Mouse (Mus musculus): ENCODE data around the gene Epn2.
A peak's percentile ranks its signal among the peaks of the same experiment; 100 is the strongest.
"Not testable (repeated sequence)": the region's sequence is repeated elsewhere in the genome, so short reads cannot be mapped to it uniquely, and the experiment has no call there.

The Epn2 gene

DNA sequence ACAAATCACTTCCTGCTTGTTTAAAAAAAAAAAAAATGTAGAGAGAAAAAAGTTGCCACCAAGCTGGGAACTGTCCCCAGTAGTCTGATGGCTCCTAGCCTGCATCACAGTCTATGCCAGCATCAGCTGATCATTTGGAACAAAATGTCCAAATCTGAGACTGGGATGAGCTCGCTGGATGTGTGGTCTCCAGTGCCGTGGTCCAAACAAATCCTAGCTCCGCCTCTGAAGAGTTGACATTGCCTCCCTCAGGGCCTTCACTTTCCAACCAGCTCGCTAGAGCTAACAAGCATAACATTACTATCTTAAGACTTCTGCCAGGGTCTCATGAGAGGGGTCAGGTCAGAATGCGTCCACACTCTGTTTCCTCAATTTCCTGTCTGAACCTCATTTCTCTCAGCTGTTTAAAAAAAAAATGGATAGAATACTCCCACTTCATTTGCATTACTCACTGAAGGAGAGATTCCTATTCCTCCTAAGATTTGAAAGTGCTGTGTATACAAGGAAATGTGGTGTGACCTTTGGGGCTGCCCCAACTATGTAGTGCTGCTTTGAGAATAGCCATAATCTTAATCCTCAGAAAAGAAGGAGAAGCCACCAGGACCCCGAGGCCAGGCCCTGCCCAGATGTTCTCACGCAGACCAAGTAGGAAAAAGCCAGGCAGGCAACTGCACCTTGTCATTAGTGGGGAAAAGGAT, 11.2 kb upstream of the Epn2 start:
- peak; percentile 77 for DNase-seq

DNA sequence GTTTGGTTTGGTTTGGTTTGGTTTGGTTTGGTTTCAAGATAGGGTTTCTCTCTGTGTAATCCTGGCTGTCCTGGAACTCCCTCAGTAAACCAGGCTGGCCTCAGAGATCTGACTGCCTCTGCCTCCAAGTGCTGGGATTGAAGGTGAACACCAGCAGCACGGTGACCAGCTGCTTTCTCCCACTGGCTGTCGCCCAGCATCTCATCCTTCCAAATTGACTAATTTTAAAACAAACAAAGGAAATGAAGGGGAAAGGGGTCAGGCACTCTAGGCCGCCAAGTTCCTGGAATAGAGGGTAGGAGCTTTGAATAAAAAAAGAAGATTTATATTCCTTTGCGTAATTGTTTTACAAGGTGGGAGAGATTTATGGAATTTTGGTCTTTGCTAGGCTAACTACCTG, 5.9 kb upstream of the Epn2 start:
- no peak for DNase-seq

DNA sequence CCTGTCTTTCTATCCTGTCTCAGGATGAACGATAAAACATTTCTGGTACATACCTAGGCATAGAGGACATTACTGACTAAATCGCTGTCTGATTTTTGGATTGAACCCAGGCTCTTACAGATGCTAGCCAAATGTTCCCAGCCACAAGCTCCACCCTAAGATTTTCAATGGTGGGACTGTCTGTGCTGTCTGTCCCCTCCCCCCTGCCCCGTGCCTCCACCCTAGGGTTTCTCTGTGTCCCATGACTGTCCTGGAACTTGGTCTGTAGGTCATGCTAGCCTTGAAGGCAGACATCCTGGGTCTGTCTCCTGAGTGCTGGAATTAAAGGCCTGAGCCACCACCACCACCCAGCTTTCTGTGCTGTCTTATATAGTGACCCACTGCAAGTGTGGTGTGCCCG, 5.3 kb upstream of the Epn2 start:
- DNase-seq = no peak

DNA sequence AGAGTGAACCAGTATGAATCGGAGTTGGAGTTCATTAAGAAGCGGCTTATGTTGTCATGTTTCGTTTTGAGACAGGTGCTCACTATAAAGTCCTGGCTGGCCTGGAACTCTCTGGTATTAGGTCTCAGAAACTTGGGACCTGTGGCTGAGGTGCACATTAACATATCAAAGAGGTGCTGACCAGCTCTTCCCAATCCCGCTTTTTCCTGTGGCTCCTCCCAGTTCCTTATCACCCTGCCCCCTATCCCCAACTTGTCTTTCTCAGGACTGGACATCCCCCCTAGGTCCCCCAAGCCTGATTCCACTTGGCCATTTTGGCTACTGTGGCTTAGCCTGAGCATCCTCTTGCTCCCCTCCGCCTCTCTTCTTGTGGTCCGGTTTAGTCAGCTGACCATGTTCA, 4.6 kb upstream of the Epn2 start:
- no peak for DNase-seq

DNA sequence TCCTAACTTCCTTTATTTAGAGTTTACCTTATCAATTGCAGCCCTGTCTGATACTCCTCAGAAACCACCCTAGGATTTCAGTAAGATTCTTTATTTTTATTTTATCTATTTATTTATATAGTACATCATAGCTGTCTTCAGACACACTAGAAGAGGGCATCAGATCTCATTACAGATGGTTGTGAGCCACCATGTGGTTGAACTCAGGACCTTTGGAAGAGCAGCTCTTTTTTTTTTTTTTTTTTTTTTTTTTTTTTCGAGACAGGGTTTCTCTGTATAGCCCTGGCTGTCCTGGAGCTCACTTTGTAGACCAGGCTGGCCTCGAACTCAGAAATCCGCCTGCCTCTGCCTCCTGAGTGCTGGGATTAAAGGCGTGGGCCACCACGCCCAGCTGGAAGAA, 3.3 kb upstream of the Epn2 start:
- DNase-seq = not testable (repeated sequence)

DNA sequence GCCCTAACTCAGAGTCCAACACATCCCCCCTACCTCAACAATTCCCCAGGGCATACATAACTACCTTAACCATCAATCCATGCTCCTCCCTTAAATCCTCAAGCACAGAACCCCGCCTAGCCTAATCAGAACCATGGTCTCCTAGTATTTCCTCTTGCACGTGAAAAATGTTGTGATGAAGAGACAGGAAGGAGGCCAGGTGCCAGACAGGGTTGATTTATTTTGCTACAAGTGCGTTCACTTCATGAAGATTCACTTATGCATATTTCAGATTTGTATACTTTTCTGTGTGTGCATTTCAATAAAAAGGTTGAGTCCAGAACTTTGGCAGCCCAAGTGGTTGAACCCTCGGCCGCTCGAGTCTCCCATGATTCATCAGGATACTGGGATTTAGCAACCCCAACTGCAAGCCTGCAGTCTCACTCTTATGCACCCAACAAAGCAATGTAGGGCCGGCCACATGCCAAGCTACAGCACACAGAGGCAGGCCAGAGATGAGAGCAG, 443 bp upstream of the Epn2 start:
- DNase-seq = peak; percentile 30

DNA sequence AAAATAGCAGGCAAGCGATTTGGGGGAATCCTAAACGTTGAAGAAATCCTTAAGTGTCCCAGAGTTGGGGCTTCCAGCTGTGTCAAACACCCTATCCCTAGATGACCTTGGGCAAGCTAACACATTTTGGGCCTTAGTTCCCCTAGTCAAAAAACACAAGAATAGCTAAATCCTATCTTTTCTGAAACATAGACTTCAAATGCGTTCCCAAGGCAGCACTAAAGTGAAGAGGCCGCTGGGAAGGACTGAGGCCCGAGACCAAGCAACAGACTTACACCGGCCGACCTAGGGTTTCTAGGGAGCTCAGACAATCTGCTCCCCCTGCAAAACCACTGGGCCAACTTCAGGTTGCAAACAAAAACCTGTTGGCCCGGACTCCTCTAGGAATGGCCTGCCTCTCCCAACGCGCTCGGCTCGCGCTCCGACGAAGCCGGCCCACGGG, 925 bp downstream of the Epn2 start:
- peak; percentile 30 for DNase-seq

DNA sequence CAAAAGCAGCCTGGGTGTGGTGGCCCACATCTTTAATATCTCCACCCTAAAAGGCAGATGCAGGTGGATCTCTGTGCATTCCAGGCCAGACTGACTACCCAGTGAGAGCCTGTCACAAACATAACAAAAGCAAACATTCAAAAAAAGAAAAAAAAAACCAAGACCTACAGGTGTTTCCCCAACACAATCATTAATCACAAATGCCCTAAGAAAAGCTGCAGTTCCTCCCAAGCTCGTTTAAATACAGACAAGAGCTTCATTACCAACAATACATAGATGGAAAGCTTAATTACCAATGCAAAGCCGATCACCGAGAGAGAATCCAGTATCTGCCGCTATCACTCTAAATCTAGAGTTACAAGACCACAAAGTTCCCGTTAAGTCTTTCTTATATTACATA, 1.5 kb downstream of the Epn2 start:
- no peak for DNase-seq

DNA sequence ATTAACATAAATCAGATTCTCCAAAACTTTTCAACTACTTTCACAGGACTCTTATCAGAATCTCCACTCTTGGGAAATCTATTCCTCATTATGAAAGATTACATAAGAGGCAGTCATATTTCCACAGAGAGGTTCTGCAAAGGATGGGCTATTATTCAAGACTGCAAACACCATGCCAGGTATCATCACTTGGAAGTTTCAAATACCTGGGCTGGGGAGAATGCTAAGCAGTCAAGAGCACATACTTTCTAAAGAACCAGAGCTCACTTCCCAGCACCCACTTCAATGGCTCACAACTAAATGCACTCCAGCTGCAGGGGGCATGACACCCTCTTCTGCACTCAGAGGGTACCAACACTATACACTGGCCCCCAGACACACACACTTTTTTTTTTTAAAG, 2.1 kb downstream of the Epn2 start:
- DNase-seq = peak; percentile 50

DNA sequence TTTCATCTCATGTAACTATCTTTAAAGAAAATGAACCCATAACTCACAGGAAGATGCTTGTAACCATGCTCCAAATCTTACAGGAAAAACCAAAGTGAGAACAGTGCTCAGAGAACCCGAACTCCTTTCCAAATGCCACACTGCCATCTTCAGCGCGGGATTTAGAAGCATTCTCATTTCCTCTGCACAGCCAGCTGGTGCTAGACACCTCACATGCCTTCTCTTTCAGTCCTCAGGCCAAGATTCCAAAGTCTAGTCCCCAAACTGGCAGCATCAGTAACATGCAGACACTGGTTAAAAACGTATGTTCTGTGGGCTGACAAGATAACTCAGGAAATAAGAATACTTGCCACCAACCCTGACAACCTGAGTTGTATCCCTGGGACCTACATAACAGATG, 6.2 kb downstream of the Epn2 start:
- no peak for DNase-seq

DNA sequence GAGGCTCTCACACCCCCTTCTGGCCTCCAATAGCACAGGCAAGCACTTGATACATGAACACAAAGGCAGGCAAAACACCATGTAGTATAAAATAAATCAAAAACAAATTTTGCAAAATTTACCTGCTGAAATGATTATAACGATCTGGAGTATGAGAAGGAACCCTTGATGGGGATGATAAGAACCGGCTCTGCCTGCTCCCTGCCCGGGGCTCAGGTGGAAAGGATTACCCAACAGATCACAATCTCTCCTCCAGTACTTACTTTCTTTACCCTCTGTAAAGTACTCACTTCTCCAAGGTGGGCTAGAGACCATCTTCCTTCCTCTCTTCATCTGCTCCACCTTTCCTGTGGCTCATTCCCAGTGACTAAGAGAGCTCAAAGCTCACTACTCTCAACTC, 8.3 kb downstream of the Epn2 start:
- no peak for DNase-seq

DNA sequence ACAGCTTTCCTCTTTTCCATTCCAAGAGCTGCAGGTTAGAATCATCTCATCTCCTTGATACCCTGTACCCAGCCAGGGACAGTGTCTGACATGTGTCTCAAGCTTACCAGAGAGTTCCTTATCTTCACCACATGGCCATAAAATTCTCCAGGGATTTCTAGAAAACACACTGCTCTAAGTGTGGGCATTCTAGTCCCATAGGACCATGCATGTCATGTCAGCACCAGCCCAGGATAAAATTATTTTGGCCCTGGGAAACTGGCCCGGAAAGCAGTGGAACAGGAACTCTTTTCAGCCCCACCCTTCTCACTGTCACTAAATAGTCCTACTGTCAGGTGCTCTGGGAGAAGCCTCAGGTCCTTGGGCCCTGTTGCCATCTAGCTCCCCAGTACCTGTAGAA, 9.8 kb downstream of the Epn2 start:
- DNase-seq = peak; percentile 23

DNA sequence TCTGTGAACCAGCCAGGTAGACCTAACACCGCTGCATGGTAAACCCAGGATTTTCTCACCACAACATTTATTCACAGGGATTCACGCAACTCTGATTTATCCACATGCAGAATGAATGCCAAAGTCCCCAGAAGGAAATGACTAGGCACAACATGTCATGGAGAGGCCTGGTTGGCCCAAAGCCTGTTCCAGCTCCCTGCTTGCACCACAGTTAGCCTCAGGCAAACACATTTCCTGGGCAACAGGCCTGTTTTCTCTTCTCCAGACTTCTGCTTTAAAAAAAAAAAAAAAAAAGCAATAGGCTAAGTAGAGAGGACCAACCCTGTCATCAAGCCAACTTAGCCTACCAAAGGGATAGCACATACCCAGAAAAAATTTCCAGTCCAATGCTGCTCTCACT, 14.9 kb downstream of the Epn2 start:
- peak; percentile 83 for DNase-seq

DNA sequence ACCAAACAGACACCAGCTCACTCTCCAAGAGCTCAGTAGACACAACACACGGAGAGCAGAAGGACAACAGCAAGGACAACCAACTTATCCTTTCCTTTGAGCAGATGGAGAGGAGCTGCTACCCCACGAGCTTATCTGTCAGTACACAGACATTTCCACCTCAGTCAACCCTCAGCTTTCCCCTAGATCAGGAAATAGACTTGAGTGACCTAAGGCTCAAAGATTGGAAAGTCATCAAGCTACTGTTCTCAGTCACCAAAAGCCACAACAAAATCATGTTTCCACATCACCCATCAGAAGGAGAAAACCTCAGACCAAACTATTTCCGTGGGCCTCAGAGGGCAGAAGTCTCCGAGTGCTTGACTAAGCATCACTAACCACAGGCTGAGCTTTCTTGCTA, 15.5 kb downstream of the Epn2 start:
- DNase-seq = no peak

DNA sequence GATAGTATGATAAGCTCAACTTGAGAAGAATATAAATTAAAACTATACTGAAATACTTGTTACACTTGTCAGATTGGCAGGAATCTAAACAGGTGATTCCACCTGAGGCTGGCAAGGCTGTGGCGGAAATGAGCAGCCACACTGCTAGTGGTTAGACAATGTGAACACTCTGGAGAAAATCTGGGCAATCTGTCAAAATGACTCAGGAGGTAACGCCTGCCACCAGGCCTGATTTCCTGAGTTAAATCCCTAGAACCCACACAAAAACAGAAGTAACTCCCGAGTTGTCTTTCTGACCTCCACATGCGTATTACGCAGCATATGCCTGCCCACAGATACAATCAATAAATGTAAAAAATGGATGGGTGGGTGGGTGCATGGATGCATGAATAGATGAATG, 17.1 kb downstream of the Epn2 start:
- peak; percentile 64 for DNase-seq

DNA sequence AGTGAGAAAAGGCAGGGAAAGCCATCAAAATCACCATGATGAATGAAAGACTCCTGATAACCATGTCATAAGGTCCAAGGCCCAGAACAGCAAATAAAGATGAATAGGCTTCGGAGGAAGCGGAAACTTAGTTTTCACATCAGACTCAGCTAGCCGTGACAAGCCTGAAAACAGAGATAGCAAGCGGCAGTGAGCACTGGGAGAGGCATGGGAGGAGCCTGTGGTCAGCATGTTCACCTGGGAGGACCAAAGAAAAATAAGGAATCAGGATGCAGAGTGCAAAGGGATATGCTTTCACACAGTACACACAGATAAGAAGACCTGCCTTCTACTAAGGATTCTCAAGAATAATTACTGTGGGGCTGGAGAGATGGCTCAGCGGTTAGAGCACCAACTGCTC, 19.9 kb downstream of the Epn2 start:
- DNase-seq = no peak

DNA sequence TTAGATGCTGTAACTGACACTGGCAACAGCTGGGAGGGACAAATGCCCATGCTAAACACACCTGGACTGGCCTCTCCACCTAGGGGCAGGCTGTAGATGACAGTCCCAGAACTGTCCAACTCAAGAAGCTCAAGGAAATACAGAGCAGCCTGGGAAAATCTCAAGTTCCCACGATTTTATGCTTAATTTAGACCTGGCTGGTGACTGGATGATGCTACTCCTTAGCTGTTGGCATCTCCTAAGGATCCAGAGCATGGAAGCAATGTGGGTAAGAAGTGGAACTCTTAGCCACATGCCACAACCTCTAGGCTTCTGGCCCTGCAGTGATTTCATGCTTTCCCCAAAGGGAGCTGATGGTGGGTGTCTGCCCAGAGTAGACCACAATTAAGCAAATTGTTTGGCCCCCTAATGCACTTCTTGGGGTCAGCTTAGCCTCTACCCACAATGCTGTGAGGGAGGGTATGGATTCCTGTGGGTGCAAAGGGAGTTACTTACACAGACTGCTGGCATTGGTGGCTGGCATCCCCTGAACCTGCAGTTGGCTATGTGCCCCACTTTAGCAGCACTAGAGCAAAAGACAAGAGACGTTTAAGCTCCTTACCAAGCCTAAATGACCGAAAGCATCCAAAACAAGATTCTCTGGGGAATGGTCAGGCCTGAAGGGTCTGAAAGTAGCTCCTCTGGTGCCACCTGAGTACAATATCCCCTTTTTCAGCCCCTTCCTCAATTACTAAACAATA, 26.3 kb downstream of the Epn2 start:
- DNase-seq = no peak

DNA sequence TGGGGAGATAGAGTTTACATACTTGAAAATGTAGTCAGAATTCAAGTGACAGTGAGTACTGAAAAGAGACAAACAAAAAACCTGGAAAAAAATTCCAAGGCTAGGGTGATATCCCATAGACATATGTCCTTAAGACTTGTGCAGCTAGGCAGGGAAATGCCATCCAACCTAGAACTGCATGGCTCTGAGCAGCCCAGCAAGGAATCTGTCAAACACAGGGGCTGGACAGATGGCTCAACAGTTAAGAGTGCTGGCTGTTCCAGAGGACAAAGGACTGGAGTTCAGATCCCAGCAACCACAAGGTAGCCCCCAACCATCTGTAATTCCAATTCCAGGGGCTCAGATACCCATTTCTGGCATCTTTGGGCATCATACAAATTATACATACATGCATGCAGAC, 28.9 kb downstream of the Epn2 start:
- DNase-seq = no peak

DNA sequence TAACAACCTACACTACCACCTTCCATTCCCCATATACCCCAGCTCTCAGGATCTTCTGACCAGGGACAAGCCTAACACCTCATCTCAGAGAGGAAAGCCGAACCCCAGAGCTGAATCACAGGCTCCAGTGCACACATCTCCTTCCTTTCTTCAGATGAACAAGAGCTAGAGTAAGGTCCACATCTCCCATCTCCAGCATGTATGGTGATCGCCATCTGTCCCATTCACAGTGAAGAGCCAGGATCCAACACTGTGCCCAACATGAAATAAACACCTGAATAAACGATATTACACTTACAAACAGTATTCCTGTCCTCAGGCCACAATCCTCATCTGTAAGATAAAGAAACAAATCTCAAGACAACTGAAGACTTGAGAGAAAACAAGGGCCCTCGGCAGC, 31.8 kb downstream of the Epn2 start:
- DNase-seq = no peak

DNA sequence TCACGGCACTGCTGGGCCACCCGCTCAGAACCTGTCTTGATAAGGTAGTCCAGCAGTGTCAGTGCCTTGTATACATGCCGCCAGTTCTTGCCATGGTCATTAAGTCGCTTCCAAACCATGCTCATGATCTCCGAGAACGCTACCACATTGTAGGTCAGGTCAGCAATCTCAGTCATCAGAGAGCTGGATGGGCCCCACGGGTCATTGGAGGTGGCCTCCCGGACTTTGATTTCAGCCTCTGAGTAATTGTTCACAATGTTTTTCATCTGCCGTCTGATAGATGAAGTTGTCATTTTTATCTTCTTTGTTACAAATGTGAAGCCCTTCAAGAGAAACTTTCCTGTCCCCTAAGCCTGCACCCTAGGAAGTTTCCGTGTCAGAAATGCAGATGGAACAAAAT, 33.0 kb downstream of the Epn2 start:
- no peak for DNase-seq

DNA sequence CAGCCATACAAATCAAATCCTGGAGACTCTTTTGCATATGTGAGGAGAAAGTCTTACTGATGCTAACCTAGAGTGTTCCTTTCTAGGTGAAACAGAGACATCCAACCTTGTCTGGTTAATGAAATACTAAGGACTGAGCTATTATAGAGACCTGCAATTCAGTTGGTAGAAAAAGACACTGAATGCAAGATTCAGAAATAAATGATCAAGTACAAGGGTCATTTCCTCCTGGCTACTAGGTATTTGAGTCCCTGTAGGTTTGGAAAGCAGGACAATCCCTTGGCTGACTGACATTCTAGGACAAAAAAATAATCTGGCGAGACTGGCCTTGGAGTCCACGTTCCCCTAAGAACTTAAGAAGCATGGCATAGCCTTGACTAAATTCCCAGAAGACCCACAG, 33.9 kb downstream of the Epn2 start:
- no peak for DNase-seq

DNA sequence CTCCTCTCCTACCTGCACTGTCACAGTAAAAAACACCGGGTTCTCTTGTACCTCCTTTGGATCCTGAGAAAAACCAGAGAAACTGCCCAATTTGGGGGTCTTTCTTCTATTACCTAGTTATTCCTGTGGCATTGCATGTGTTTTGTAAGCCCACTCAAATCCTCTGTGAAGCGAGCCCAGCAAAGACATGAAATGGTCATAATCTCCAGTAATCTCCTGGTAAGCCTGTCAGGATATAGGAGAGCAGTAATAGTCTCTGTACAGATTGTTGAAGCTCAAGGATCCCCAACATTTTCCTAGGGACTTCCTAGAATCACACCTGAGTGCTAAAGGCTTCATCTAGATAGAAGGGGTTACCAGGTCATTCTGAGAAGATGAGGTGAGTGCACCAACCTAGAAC, 38.4 kb downstream of the Epn2 start:
- DNase-seq = no peak

DNA sequence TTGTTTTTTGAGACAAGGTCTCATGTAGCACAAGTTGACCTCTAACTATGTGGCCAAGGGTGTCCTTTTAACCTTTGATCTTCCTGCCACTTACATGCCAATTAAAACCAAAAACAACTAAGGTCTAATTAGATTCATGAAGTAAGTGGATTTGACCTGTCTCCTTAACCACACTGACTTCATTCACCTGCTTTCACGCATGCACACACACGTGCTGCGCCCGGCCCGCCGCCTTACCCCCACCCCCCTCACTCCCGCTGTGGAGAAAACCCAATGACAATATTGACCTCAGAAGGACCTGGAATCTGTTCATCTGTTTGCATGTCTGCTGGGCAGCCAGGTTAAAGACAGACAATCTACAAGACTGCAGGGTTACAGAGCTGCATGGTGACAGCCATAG, 38.8 kb downstream of the Epn2 start:
- no peak for DNase-seq

DNA sequence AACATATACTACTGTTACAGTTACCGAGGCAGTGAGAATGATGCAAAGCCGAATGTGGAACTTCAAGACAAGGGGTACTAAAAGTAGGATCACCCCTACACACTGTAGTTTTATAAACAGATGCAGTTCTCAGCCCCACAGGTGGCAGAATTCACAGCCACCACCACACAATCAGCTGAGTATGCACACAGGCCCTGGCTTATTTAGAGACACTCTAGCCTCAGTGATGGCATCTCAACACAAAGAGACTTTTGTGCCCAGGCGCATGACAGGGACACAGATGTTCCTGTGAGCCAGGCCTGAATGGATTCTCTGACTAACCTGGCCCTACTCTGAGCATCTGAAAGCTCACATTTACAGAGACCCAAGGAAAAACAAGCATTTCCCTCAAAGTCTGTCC, 42.1 kb downstream of the Epn2 start:
- no peak for DNase-seq

DNA sequence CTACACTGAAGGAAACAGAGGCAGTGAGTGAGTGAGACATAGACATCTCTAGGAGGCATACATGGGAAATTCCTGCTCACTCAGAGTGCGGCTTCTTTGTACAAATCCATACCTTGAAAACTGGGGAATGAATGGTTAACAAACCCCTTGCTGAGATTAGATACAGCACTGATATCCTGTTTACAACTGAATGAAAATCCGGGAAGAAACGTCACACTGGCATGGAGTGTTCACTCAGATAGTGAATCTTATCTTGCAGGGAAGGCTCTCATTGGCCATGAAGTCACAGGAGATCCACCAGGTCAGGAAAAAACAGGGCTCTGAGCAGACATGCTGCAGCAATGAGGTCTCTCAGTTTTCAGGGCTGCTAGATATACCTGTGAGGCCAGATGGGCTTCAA, 42.5 kb downstream of the Epn2 start:
- peak; percentile 58 for DNase-seq

Measured in lung, postnatal 36 days (tissue).